Mouse (Mus musculus) lung, postnatal 25 days (tissue): Measurements from ENCODE around the gene Cdc42ep2.

Experiments used
- DNase-seq: peaks from one replicate; pipeline ENCODE4 v3.0.0; 2022; ENCODE audit warnings: low spot score

Cdc42ep2 gene

GRCm38 (mm10) chr19:5940656-5941055 is 16.0 kb upstream of the Cdc42ep2 start:
- no peak for DNase-seq

- DNase-seq, result peak; percentile 86
These were observed 15.6 kb upstream of the Cdc42ep2 start for GRCm38 (mm10) chr19:5940173-5940572.

- DNase-seq, result no peak
These were observed 15.1 kb upstream of the Cdc42ep2 start for GRCm38 (mm10) chr19:5939715-5940114.

GRCm38 (mm10) chr19:5938516-5938915 is 13.9 kb upstream of the Cdc42ep2 start:
- no peak for DNase-seq

GRCm38 (mm10) chr19:5937836-5938406 is 13.3 kb upstream of the Cdc42ep2 start:
- no peak for DNase-seq

- no peak for DNase-seq
These were observed 12.6 kb upstream of the Cdc42ep2 start for GRCm38 (mm10) chr19:5937095-5937835.

- no peak for DNase-seq
These were observed 11.1 kb upstream of the Cdc42ep2 start for GRCm38 (mm10) chr19:5935691-5936090.

GRCm38 (mm10) chr19:5935266-5935665 is 10.7 kb upstream of the Cdc42ep2 start:
- no peak for DNase-seq

GRCm38 (mm10) chr19:5929634-5930596 is 5.3 kb upstream of the Cdc42ep2 start:
- peak; percentile 77 for DNase-seq

- DNase-seq, result no peak
These were observed 3.9 kb upstream of the Cdc42ep2 start for GRCm38 (mm10) chr19:5928546-5928945.

- no peak for DNase-seq
These were observed 3.5 kb upstream of the Cdc42ep2 start for GRCm38 (mm10) chr19:5928104-5928503.

GRCm38 (mm10) chr19:5927532-5927931 is 2.9 kb upstream of the Cdc42ep2 start:
- DNase-seq, result no peak

- DNase-seq, result no peak
These were observed 2.4 kb upstream of the Cdc42ep2 start for GRCm38 (mm10) chr19:5927026-5927425.

GRCm38 (mm10) chr19:5925311-5925855 is 767 bp upstream of the Cdc42ep2 start:
- no peak for DNase-seq

- DNase-seq, result peak; percentile 91
These were observed 465 bp downstream of the Cdc42ep2 start for GRCm38 (mm10) chr19:5923990-5924712.

- no peak for DNase-seq
These were observed 1.7 kb downstream of the Cdc42ep2 start for GRCm38 (mm10) chr19:5922963-5923362.

GRCm38 (mm10) chr19:5922119-5922942 is 2.3 kb downstream of the Cdc42ep2 start:
- no peak for DNase-seq

GRCm38 (mm10) chr19:5921715-5922114 is 2.9 kb downstream of the Cdc42ep2 start:
- DNase-seq, result no peak

GRCm38 (mm10) chr19:5913007-5913719 is 11.5 kb downstream of the Cdc42ep2 start, which contains the start of gene Dpf2:
TSS of gene Dpf2 (minus strand) at chr19:5913010.
- DNase-seq, result no peak
